19 mouse cellular contexts compared by ENCODE assay signal in genomic region chr15:5128176-5128940, GRCm38 (mm10). TPM values are rescaled to one million over a fixed set of nuclear protein-coding genes. Genes with fewer than 3 reads are reported as not detected.
DNase-seq lines count a peak whose midpoint lies in the region; ATAC-seq lines count a peak whose summit lies in the region.
"Had no signal": no experiment of that assay in that cellular context is flagged by ENCODE, and none has a peak within 500 bp of the region (broad histone marks: within the 10 kb centered on the region; RNA-seq: fewer than 3 reads in every experiment).

No protein-coding gene starts in this region.

- no peak for DNase-seq in liver
- DNase-seq in MEL-GATA-1-ER (ENCODE audit: extremely low read depth, low read depth) = peak; percentile 70
- no peak for DNase-seq in spleen, adult 12 weeks (ENCODE audit: low spot score)
- DNase-seq in cerebellum, adult 11-12 months = no peak
- DNase-seq: adrenal gland, postnatal 25 days; cerebellum, adult 9-11 months; gastrocnemius, postnatal 25 days; kidney, adult 9 months; kidney, postnatal 14 days; thymus, postnatal 14 days had no signal

- H3K27me3 ChIP-seq in liver, embryonic 12.5 days (replicated peaks) = no peaks in the 10 kb centered on the region
- no peaks in the 10 kb centered on the region for H3K27me3 ChIP-seq in embryonic facial prominence, embryonic 15.5 days
- H3K27me3 ChIP-seq in forebrain, embryonic 15.5 days = no peaks in the 10 kb centered on the region
- H3K27me3 ChIP-seq: midbrain, embryonic 12.5 days had no signal

- peaks cover 60% of the 10 kb centered on the region for H3K4me1 ChIP-seq in liver, embryonic 12.5 days
- peaks cover 9% of the 10 kb centered on the region; the same call in 1 of the 2 replicates for H3K4me1 ChIP-seq in embryonic facial prominence, embryonic 15.5 days
- H3K4me1 ChIP-seq in forebrain, embryonic 15.5 days = no peaks in the 10 kb centered on the region
- H3K4me1 ChIP-seq: midbrain, embryonic 12.5 days had no signal

- H3K4me3 ChIP-seq in liver, embryonic 12.5 days = no peak overlapping the region
- no peak overlapping the region for H3K4me3 ChIP-seq in embryonic facial prominence, embryonic 15.5 days (replicated peaks)
- H3K4me3 ChIP-seq in forebrain, embryonic 15.5 days = no peak overlapping the region
- H3K4me3 ChIP-seq: midbrain, embryonic 12.5 days had no signal

- no peak overlapping the region for H3K9ac ChIP-seq in liver, embryonic 12.5 days
- no peak overlapping the region for H3K9ac ChIP-seq in embryonic facial prominence, embryonic 15.5 days
- H3K9ac ChIP-seq in forebrain, embryonic 15.5 days (replicated peaks) = no peak overlapping the region
- H3K9ac ChIP-seq: liver, embryonic 14.5 days; midbrain, embryonic 12.5 days had no signal

- H3K4me2 ChIP-seq in liver, embryonic 12.5 days = no peak overlapping the region
- no peak overlapping the region for H3K4me2 ChIP-seq in embryonic facial prominence, embryonic 15.5 days (replicated peaks)
- no peak overlapping the region for H3K4me2 ChIP-seq in forebrain, embryonic 15.5 days (replicated peaks)
- H3K4me2 ChIP-seq: midbrain, embryonic 12.5 days had no signal

- peaks cover 20% of the 10 kb centered on the region for H3K36me3 ChIP-seq in liver, embryonic 12.5 days
- peaks cover 6% of the 10 kb centered on the region for H3K36me3 ChIP-seq in embryonic facial prominence, embryonic 15.5 days
- peaks cover 12% of the 10 kb centered on the region for H3K36me3 ChIP-seq in forebrain, embryonic 15.5 days

- WGBS in liver, embryonic 12.5 days (ENCODE audit: insufficient replicate concordance) = 21% methylated on average over 5 of the region's 5 CpGs
- WGBS in embryonic facial prominence, embryonic 15.5 days = 32% methylated on average over 5 of the region's 5 CpGs
- WGBS in forebrain, embryonic 15.5 days = 81% methylated on average over 5 of the region's 5 CpGs

- peak overlapping the region; percentile 67 for H3K27ac ChIP-seq in liver, embryonic 12.5 days
- H3K27ac ChIP-seq in embryonic facial prominence, embryonic 15.5 days (replicated peaks) = peak overlapping the region; percentile 39; the same call in 1 of the 2 replicates
- no peak overlapping the region for H3K27ac ChIP-seq in forebrain, embryonic 15.5 days (replicated peaks)
- H3K27ac ChIP-seq: hindbrain, postnatal 0 days; liver, embryonic 14.5 days; midbrain, embryonic 12.5 days had no signal

- ATAC-seq in liver, embryonic 12.5 days = no peak
- peak; percentile 57; the same call in 1 of the 2 replicates for ATAC-seq in embryonic facial prominence, embryonic 15.5 days (ENCODE audit: insufficient number of reproducible peaks, low FRiP score, low TSS enrichment, low read depth)
- peak; percentile 37; the same call in 1 of the 2 replicates for ATAC-seq in megakaryocyte, adult 5-6 weeks (ENCODE audit: poor library complexity, severe bottlenecking)
- ATAC-seq in forebrain, embryonic 15.5 days (replicated peaks) = no peak
- ATAC-seq: forebrain, embryonic 16.5 days; hindbrain, postnatal 0 days; lung, postnatal 0 days had no signal

- no peaks in the 10 kb centered on the region for H3K9me3 ChIP-seq in liver, embryonic 12.5 days (replicated peaks)
- no peaks in the 10 kb centered on the region for H3K9me3 ChIP-seq in embryonic facial prominence, embryonic 15.5 days (replicated peaks)
- no peaks in the 10 kb centered on the region for H3K9me3 ChIP-seq in forebrain, embryonic 15.5 days
- H3K9me3 ChIP-seq: midbrain, embryonic 12.5 days had no signal

RNA-seq across cellular contexts. Expression of gene Rpl37, which starts 11.9 kb away (rescaled TPM):
- 532 and 540 TPM in 2 replicates for polyA plus RNA-seq in liver, embryonic 12.5 days (2016; fragmentation: Nextera tagmentation; extraction: Ambion mirVana)
- 560 and 603 TPM in 2 replicates for polyA plus RNA-seq in embryonic facial prominence, embryonic 15.5 days (2015; fragmentation: Nextera tagmentation; extraction: Ambion mirVana)
- total RNA-seq in megakaryocyte, adult 5-6 weeks (2015) = 917 and 975 TPM in 2 replicates
- total RNA-seq in megakaryocyte, adult 5-6 weeks (2017) = 1,352 and 1,548 TPM in 2 replicates
- polyA plus RNA-seq in forebrain, embryonic 15.5 days (2015; fragmentation: Nextera tagmentation; extraction: Ambion mirVana) = 422 and 438 TPM in 2 replicates

RNA-seq across cellular contexts. Expression of gene Prkaa1, which starts 15.3 kb away (rescaled TPM):
- polyA plus RNA-seq in liver, embryonic 12.5 days (2016; fragmentation: Nextera tagmentation; extraction: Ambion mirVana) = 21.3 and 22.3 TPM in 2 replicates
- 16.1 and 17.2 TPM in 2 replicates for polyA plus RNA-seq in embryonic facial prominence, embryonic 15.5 days (2015; fragmentation: Nextera tagmentation; extraction: Ambion mirVana)
- 36.2 and 42.8 TPM in 2 replicates for total RNA-seq in megakaryocyte, adult 5-6 weeks (2015)
- total RNA-seq in megakaryocyte, adult 5-6 weeks (2017) = 30.5 and 31.1 TPM in 2 replicates
- polyA plus RNA-seq in forebrain, embryonic 15.5 days (2015; fragmentation: Nextera tagmentation; extraction: Ambion mirVana) = 12.6 and 14.0 TPM in 2 replicates

RNA-seq across cellular contexts. Expression of gene Card6, which starts 20.0 kb away (rescaled TPM):
- 0.85 and 1.0 TPM in 2 replicates for polyA plus RNA-seq in liver, embryonic 12.5 days (2016; fragmentation: Nextera tagmentation; extraction: Ambion mirVana)
- 1.7 and 1.9 TPM in 2 replicates for polyA plus RNA-seq in embryonic facial prominence, embryonic 15.5 days (2015; fragmentation: Nextera tagmentation; extraction: Ambion mirVana)
- total RNA-seq in megakaryocyte, adult 5-6 weeks (2015) = 8.9 and 9.7 TPM in 2 replicates
- 5.2 and 6.0 TPM in 2 replicates for total RNA-seq in megakaryocyte, adult 5-6 weeks (2017)
- 0.38 and 0.49 TPM in 2 replicates for polyA plus RNA-seq in forebrain, embryonic 15.5 days (2015; fragmentation: Nextera tagmentation; extraction: Ambion mirVana)

RNA-seq across cellular contexts. Expression of gene Ttc33, which starts 57.0 kb away (rescaled TPM):
- 18.9 and 19.1 TPM in 2 replicates for polyA plus RNA-seq in liver, embryonic 12.5 days (2016; fragmentation: Nextera tagmentation; extraction: Ambion mirVana)
- polyA plus RNA-seq in embryonic facial prominence, embryonic 15.5 days (2015; fragmentation: Nextera tagmentation; extraction: Ambion mirVana) = 37.7 and 40.2 TPM in 2 replicates
- total RNA-seq in megakaryocyte, adult 5-6 weeks (2015) = 21.6 and 23.1 TPM in 2 replicates
- 34.1 and 38.5 TPM in 2 replicates for total RNA-seq in megakaryocyte, adult 5-6 weeks (2017)
- 61.4 and 65.4 TPM in 2 replicates for polyA plus RNA-seq in forebrain, embryonic 15.5 days (2015; fragmentation: Nextera tagmentation; extraction: Ambion mirVana)

Comparison
In these comparisons a context has a peak if more than half of its experiments do, and no peak if none do; other contexts are left out.
1. ATAC-seq: peak in embryonic facial prominence, embryonic 15.5 days (single experiment) and megakaryocyte, adult 5-6 weeks (single experiment); none in liver, embryonic 12.5 days (single experiment) and forebrain, embryonic 15.5 days (single experiment).